Mouse (Mus musculus): ENCODE data around the gene Adam15. TPM values are rescaled to one million over a fixed set of nuclear protein-coding genes. Genes with fewer than 3 reads are reported as not detected.

The Adam15 gene
- polyA plus RNA-seq, 1 experiment from 2014 or later, result 37.6 TPM

DNA sequence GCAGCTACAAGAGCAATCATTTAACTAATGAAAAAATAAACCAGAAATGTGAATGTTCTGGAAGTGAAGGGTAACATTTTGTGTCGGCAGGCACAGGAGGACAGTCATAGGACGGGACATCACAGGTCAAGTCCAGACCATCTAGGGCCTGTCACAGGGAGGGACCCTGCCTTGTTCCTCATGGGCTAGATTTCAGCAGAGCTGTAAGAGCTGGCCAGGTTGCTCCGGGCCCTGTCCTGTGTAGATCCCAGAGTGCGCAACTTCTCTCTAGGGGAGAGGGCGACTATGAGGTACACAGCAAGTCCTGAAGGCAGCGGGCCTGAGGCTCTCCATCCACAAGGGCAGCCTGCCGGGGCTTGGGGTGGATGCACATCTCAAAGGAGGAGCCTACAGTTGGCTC, 11.9 kb upstream of the Adam15 start, which contains the start of gene Dcst2:
Dcst2 (plus strand) TSS at position 301 of the 400 bp plus-strand sequence.
- Histone ChIP-seq H3K27ac (ENCODE audit: low read depth, low read length) (no peak within 1 kb of the TSS), H3K4me1 (ENCODE audit: control insufficient read depth, insufficient read depth, low read length) (no peaks in the 10 kb centered on the region), H3K4me2 (ENCODE audit: low read depth, low read length) (no peak within 1 kb of the TSS), H3K9ac (replicated peaks; ENCODE audit: low read depth, low read length) (no peak within 1 kb of the TSS), H3K9me3 (ENCODE audit: control insufficient read depth, low read length) (no peaks in the 10 kb centered on the region), H3K27me3 (ENCODE audit: control insufficient read depth, insufficient read depth, low read length) (no peaks in the 10 kb centered on the region), H3K4me3 (ENCODE audit: low read depth, low read length) (no peak within 1 kb of the TSS), H3K36me3 (ENCODE audit: control insufficient read depth, insufficient read depth, low read length) (no peaks in the 10 kb centered on the region)
- 87% methylated on average over 7 of the region's 7 CpGs for WGBS
- ATAC-seq (ENCODE audit: low read depth), result no peak

GRCm38 (mm10) chr3:89360237-89360636, 10.4 kb upstream of the Adam15 start:
- H3K27ac ChIP-seq (ENCODE audit: low read depth, low read length), result no peak overlapping the region
- ATAC-seq (ENCODE audit: low read depth), result no peak
- no peak overlapping the region for H3K4me2 ChIP-seq (ENCODE audit: low read depth, low read length)
- H3K4me3 ChIP-seq (ENCODE audit: low read depth, low read length), result no peak overlapping the region
- H3K36me3 ChIP-seq (ENCODE audit: control insufficient read depth, insufficient read depth, low read length), result no peaks in the 10 kb centered on the region
- no peaks in the 10 kb centered on the region for H3K9me3 ChIP-seq (ENCODE audit: control insufficient read depth, low read length)
- H3K27me3 ChIP-seq (ENCODE audit: control insufficient read depth, insufficient read depth, low read length), result no peaks in the 10 kb centered on the region
- WGBS, result 73% methylated on average over 3 of the region's 3 CpGs
- no peak overlapping the region for H3K9ac ChIP-seq (replicated peaks; ENCODE audit: low read depth, low read length)
- no peaks in the 10 kb centered on the region for H3K4me1 ChIP-seq (ENCODE audit: control insufficient read depth, insufficient read depth, low read length)

DNA sequence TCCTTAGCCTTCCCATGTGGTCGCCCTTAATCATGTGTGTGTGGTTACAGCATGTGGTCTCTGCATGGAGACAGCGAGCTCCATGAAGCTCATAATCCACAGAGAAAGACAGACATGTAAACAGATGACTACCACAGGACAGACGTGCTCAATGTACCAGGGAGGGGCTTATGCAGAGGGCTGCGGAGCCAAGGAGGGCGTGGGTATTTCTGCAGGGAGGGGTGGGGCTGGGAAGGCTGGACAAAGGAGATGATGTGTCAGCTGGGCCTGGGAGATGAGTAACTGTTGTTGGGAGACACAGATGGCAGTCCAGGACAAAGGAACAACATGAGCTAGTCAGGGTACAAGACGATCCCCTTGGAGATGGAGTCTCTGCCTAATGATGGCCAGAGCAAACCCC, 9.8 kb upstream of the Adam15 start:
- Histone ChIP-seq H3K4me2 (ENCODE audit: low read depth, low read length) (no peak overlapping the region), H3K9me3 (ENCODE audit: control insufficient read depth, low read length) (no peaks in the 10 kb centered on the region), H3K27me3 (ENCODE audit: control insufficient read depth, insufficient read depth, low read length) (no peaks in the 10 kb centered on the region), H3K4me1 (ENCODE audit: control insufficient read depth, insufficient read depth, low read length) (no peaks in the 10 kb centered on the region), H3K36me3 (ENCODE audit: control insufficient read depth, insufficient read depth, low read length) (no peaks in the 10 kb centered on the region), H3K27ac (ENCODE audit: low read depth, low read length) (no peak overlapping the region), H3K9ac (replicated peaks; ENCODE audit: low read depth, low read length) (no peak overlapping the region), H3K4me3 (ENCODE audit: low read depth, low read length) (no peak overlapping the region)
- no peak for ATAC-seq (ENCODE audit: low read depth)
- 62% methylated on average over 6 of the region's 6 CpGs for WGBS

- H3K9ac ChIP-seq (replicated peaks; ENCODE audit: low read depth, low read length), result no peak overlapping the region
- H3K27me3 ChIP-seq (ENCODE audit: control insufficient read depth, insufficient read depth, low read length), result no peaks in the 10 kb centered on the region
- H3K9me3 ChIP-seq (ENCODE audit: control insufficient read depth, low read length), result no peaks in the 10 kb centered on the region
- H3K36me3 ChIP-seq (ENCODE audit: control insufficient read depth, insufficient read depth, low read length), result no peaks in the 10 kb centered on the region
- H3K4me2 ChIP-seq (ENCODE audit: low read depth, low read length), result no peak overlapping the region
- ATAC-seq (ENCODE audit: low read depth), result no peak
- H3K27ac ChIP-seq (ENCODE audit: low read depth, low read length), result no peak overlapping the region
- H3K4me1 ChIP-seq (ENCODE audit: control insufficient read depth, insufficient read depth, low read length), result no peaks in the 10 kb centered on the region; the same call in 1 of the 2 replicates
- no peak overlapping the region for H3K4me3 ChIP-seq (ENCODE audit: low read depth, low read length)
- WGBS, result 69% methylated on average over 9 of the region's 9 CpGs
Observed at GRCm38 (mm10) chr3:89356029-89356428, 6.2 kb upstream of the Adam15 start.

DNA sequence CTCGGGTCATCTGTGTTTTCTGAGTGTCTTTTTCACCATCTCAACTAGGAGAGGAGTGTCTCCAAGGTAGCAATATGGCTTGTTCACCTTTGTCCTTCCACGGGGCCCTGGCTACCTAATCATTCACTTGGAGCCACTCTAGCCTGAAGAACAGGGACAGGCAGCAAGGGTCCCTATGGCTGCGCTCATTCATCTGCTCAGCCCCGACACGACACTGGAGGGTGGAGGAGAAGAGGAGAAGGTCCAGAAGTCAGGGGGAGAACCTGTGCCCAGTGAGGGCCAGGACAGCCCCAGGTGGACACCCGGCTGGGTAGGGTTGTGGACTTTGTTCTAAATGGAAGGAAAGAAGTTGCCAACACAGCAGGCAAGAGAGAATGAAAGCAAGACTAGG, 5.7 kb upstream of the Adam15 start:
- no peak overlapping the region for H3K9ac ChIP-seq (replicated peaks; ENCODE audit: low read depth, low read length)
- no peak overlapping the region for H3K4me3 ChIP-seq (ENCODE audit: low read depth, low read length)
- 82% methylated on average over 6 of the region's 6 CpGs for WGBS
- H3K4me2 ChIP-seq (ENCODE audit: low read depth, low read length), result no peak overlapping the region
- no peak for ATAC-seq (ENCODE audit: low read depth)
- H3K27ac ChIP-seq (ENCODE audit: low read depth, low read length), result no peak overlapping the region
- H3K4me1 ChIP-seq (ENCODE audit: control insufficient read depth, insufficient read depth, low read length), result peaks cover 3% of the 10 kb centered on the region
- no peaks in the 10 kb centered on the region for H3K36me3 ChIP-seq (ENCODE audit: control insufficient read depth, insufficient read depth, low read length)
- no peaks in the 10 kb centered on the region for H3K9me3 ChIP-seq (ENCODE audit: control insufficient read depth, low read length)
- H3K27me3 ChIP-seq (ENCODE audit: control insufficient read depth, insufficient read depth, low read length), result no peaks in the 10 kb centered on the region

- WGBS, result 19% methylated on average over 5 of the region's 5 CpGs
- H3K4me1 ChIP-seq (ENCODE audit: control insufficient read depth, insufficient read depth, low read length), result peaks cover 7% of the 10 kb centered on the region
- H3K36me3 ChIP-seq (ENCODE audit: control insufficient read depth, insufficient read depth, low read length), result no peaks in the 10 kb centered on the region
- no peaks in the 10 kb centered on the region for H3K27me3 ChIP-seq (ENCODE audit: control insufficient read depth, insufficient read depth, low read length)
- H3K9me3 ChIP-seq (ENCODE audit: control insufficient read depth, low read length), result no peaks in the 10 kb centered on the region
- H3K4me3 ChIP-seq (ENCODE audit: low read depth, low read length), result no peak overlapping the region
- ATAC-seq (ENCODE audit: low read depth), result no peak
- no peak overlapping the region for H3K9ac ChIP-seq (replicated peaks; ENCODE audit: low read depth, low read length)
- no peak overlapping the region for H3K27ac ChIP-seq (ENCODE audit: low read depth, low read length)
- H3K4me2 ChIP-seq (ENCODE audit: low read depth, low read length), result no peak overlapping the region
Observed at GRCm38 (mm10) chr3:89354816-89355511, 5.2 kb upstream of the Adam15 start.

DNA sequence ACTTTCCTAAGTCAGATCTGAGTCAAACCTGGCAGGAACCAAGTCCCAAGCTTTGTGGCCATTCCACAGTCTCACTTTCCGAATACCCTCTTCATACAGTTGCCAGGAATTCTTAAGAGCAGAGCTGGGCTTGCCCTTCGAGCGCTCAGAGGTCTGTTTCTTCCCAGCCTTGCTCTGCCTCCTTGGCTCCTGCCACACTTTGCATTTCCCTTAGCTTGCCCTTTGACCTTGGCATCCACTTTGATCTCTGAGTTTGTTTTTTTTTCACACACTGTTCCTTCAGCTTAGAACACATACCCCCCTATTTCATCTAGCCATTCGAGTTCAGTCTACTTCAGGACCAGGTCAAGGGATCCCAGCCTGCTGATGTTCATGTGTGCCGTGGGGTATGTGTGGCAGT, 1.5 kb upstream of the Adam15 start:
- Histone ChIP-seq H3K9ac (replicated peaks; ENCODE audit: low read depth, low read length) (no peak overlapping the region), H3K36me3 (ENCODE audit: control insufficient read depth, insufficient read depth, low read length) (no peaks in the 10 kb centered on the region), H3K4me3 (ENCODE audit: low read depth, low read length) (no peak overlapping the region), H3K4me2 (ENCODE audit: low read depth, low read length) (no peak overlapping the region), H3K27me3 (ENCODE audit: control insufficient read depth, insufficient read depth, low read length) (no peaks in the 10 kb centered on the region), H3K27ac (ENCODE audit: low read depth, low read length) (no peak overlapping the region), H3K4me1 (ENCODE audit: control insufficient read depth, insufficient read depth, low read length) (peaks cover 12% of the 10 kb centered on the region), H3K9me3 (ENCODE audit: control insufficient read depth, low read length) (no peaks in the 10 kb centered on the region)
- ATAC-seq (ENCODE audit: low read depth), result no peak
- WGBS, result 70% methylated on average over 5 of the region's 5 CpGs

DNA sequence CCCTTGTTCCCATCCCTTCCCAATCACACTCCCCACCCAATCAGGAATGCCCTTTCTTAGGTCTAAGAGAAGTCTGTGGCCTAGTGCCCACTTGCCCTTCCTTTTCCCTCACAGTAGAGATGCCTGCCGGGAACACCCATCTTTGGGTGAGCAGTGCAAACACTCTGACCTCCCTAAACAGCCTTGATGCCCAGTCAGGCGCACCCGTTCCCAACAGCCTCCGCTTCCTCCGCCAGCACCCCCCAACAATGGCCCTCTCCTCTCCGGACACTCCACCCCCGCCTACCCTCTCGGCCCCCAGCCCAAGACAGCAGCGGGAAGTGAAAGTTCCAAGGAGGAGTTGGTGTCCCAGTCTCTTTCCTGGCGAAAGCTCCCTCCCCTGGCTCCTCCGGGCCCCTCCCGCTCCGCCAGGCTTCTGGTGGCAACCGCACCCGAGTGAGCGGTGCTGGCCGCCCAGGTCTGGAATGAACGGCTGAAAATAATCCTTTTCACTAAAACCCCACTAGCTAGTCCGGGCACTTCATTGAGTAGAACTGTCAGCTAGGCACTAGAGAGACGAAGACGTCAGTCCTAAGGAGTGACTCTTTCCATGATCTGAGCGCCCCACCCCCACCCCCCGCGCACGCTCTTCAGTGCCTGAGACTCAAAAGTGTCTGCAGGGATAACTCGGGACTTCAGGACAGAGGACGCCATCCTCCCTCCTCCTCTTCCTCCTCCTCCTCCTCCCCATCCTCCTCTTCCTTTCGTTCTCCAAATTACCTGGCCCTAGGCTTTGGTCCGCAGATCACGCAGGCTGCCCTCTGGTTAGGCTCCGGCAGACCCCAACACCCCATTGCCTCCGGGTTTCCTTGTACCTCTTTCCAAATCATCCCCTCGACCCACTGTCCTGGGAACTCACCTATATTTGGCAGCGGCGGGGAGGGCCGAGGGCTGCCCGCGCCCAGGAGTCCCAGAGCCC, 606 bp downstream of the Adam15 start:
- no peaks in the 10 kb centered on the region for H3K27me3 ChIP-seq (ENCODE audit: control insufficient read depth, insufficient read depth, low read length)

GRCm38 (mm10) chr3:89347916-89348315, 1.9 kb downstream of the Adam15 start:
- peaks cover 12% of the 10 kb centered on the region for H3K4me1 ChIP-seq (ENCODE audit: control insufficient read depth, insufficient read depth, low read length)
- no peak overlapping the region for H3K9ac ChIP-seq (replicated peaks; ENCODE audit: low read depth, low read length)
- H3K9me3 ChIP-seq (ENCODE audit: control insufficient read depth, low read length), result no peaks in the 10 kb centered on the region
- no peaks in the 10 kb centered on the region for H3K27me3 ChIP-seq (ENCODE audit: control insufficient read depth, insufficient read depth, low read length)
- no peak overlapping the region for H3K4me2 ChIP-seq (ENCODE audit: low read depth, low read length)
- no peak overlapping the region for H3K27ac ChIP-seq (ENCODE audit: low read depth, low read length)
- no peaks in the 10 kb centered on the region for H3K36me3 ChIP-seq (ENCODE audit: control insufficient read depth, insufficient read depth, low read length)
- H3K4me3 ChIP-seq (ENCODE audit: low read depth, low read length), result no peak overlapping the region
- WGBS, result 44% methylated on average over 1 of the region's 1 CpGs
- ATAC-seq (ENCODE audit: low read depth), result no peak

More for the DNA sequence above, 606 bp downstream of the Adam15 start:
- Histone ChIP-seq H3K4me1 (ENCODE audit: control insufficient read depth, insufficient read depth, low read length) (peaks cover 12% of the 10 kb centered on the region), H3K9me3 (ENCODE audit: control insufficient read depth, low read length) (no peaks in the 10 kb centered on the region), H3K27ac (ENCODE audit: low read depth, low read length) (peak overlapping the region; percentile 78), H3K4me2 (ENCODE audit: low read depth, low read length) (peak overlapping the region; percentile 98), H3K9ac (replicated peaks; ENCODE audit: low read depth, low read length) (peak overlapping the region; percentile 67), H3K4me3 (ENCODE audit: low read depth, low read length) (peak overlapping the region; percentile 54), H3K36me3 (ENCODE audit: control insufficient read depth, insufficient read depth, low read length) (no peaks in the 10 kb centered on the region)
- WGBS, result under 1% methylated on average over 38 of the region's 38 CpGs
- peak; percentile 53 for ATAC-seq (ENCODE audit: low read depth)

Data from neural tube, embryonic 14.5 days (tissue).